Mouse (Mus musculus): Measurements from ENCODE around the gene Myf6. TPM values are rescaled to one million over a fixed set of nuclear protein-coding genes. Genes with fewer than 3 reads are reported as not detected.

Gene Myf6
- polyA plus RNA-seq, 1 experiment from 2014 or later: 0.25 TPM

Small RNAs within 50 kb of the gene (microRNA-seq; reads per million reads assigned to microRNA genes)
- not detected for gene Gm44403

Other genes starting within 250 kb of the Myf6 start
- 39.5 and 44.1 TPM in 2 replicates for gene Lin7a, start 223.1 kb downstream of the Myf6 start, polyA plus RNA-seq (2016; fragmentation: Nextera tagmentation; extraction: Ambion mirVana)
- gene Myf5, start 8.6 kb downstream of the Myf6 start, polyA plus RNA-seq (2016; fragmentation: Nextera tagmentation; extraction: Ambion mirVana): 3.2 and 6.8 TPM in 2 replicates
- gene Ptprq, start 225.3 kb upstream of the Myf6 start, polyA plus RNA-seq (2016; fragmentation: Nextera tagmentation; extraction: Ambion mirVana): 0.14 and 0.15 TPM in 2 replicates